Mouse (Mus musculus): ENCODE measurements around the gene Itgb3bp.

GRCm38 (mm10) chr4:99970097-99970496 lies 40.5 kb upstream of the Itgb3bp start:
- TF ChIP-seq CTCF (IDR thresholded peaks at IDR 0.05; ENCODE audit: borderline replicate concordance, control insufficient read depth, extremely low read depth, insufficient read depth, low read length, poor library complexity) (no peak), POLR2A (IDR thresholded peaks at IDR 0.05; ENCODE audit: control insufficient read depth, extremely low read depth, insufficient read depth, low read length, poor library complexity) (no peak)

Data from thymus, adult 2 months (tissue).